In genomic region chr11:68902047-68902364, GRCm38 (mm10) we compare ENCODE assay signal across 9 mouse cellular contexts. TPM values are rescaled to one million over a fixed set of nuclear protein-coding genes. Genes with fewer than 3 reads are reported as not detected.
DNase-seq lines count a peak whose midpoint lies in the region; ATAC-seq and TF ChIP-seq lines count a peak whose summit lies in the region.
"Had no signal": no experiment of that assay in that cellular context is flagged by ENCODE, and none has a peak within 500 bp of the region (broad histone marks: within the 10 kb centered on the region; RNA-seq: fewer than 3 reads in every experiment).

No protein-coding gene starts in this region.

- H3K4me2 ChIP-seq in lung, embryonic 14.5 days: peak overlapping the region; percentile 79
- peak overlapping the region; percentile 58 for H3K4me2 ChIP-seq in embryonic facial prominence, embryonic 14.5 days (ENCODE audit: low read depth, low read length)
- peak overlapping the region; percentile 68 for H3K4me2 ChIP-seq in intestine, embryonic 16.5 days (ENCODE audit: low read depth, low read length)
- peak overlapping the region; percentile 69 for H3K4me2 ChIP-seq in neural tube, embryonic 13.5 days

- H3K9ac ChIP-seq in lung, embryonic 14.5 days: peak overlapping the region; percentile 99
- H3K9ac ChIP-seq in embryonic facial prominence, embryonic 14.5 days (ENCODE audit: low read depth, low read length): peak overlapping the region; percentile 99
- peak overlapping the region; percentile 90 for H3K9ac ChIP-seq in intestine, embryonic 16.5 days (ENCODE audit: low read depth, low read length)
- peak overlapping the region; percentile 95 for H3K9ac ChIP-seq in neural tube, embryonic 13.5 days

- WGBS in lung, embryonic 14.5 days: under 1% methylated on average over 10 of the region's 10 CpGs
- 0% methylated on average over 10 of the region's 10 CpGs for WGBS in embryonic facial prominence, embryonic 14.5 days
- 0% methylated on average over 10 of the region's 10 CpGs for WGBS in intestine, embryonic 16.5 days
- WGBS in neural tube, embryonic 13.5 days: 4% methylated on average over 10 of the region's 10 CpGs

- peak overlapping the region; percentile 88 for H3K27ac ChIP-seq in lung, embryonic 14.5 days (ENCODE audit: low read depth)
- H3K27ac ChIP-seq in embryonic facial prominence, embryonic 14.5 days (replicated peaks; ENCODE audit: low read depth, low read length): peak overlapping the region; percentile 92
- H3K27ac ChIP-seq in intestine, embryonic 16.5 days (ENCODE audit: low read length): peak overlapping the region; percentile 89
- H3K27ac ChIP-seq in neural tube, embryonic 13.5 days (replicated peaks): peak overlapping the region; percentile 94

- peaks cover 46% of the 10 kb centered on the region for H3K36me3 ChIP-seq in lung, embryonic 14.5 days (ENCODE audit: insufficient read depth)
- H3K36me3 ChIP-seq in embryonic facial prominence, embryonic 14.5 days (ENCODE audit: control insufficient read depth, insufficient read depth, low read length): peaks cover 38% of the 10 kb centered on the region
- H3K36me3 ChIP-seq in intestine, embryonic 16.5 days (ENCODE audit: control insufficient read depth, insufficient read depth, low read length): peaks cover 26% of the 10 kb centered on the region
- H3K36me3 ChIP-seq in neural tube, embryonic 13.5 days: peaks cover 44% of the 10 kb centered on the region

- no peak for DNase-seq in lung, embryonic 14.5 days
- DNase-seq in lung, postnatal 25 days (ENCODE audit: low spot score): no peak
- DNase-seq in embryonic facial prominence, embryonic 14.5 days (ENCODE audit: low spot score): no peak
- DNase-seq in urinary bladder, postnatal 36 days (ENCODE audit: low spot score in 2 of 2): no peak
- no peak for DNase-seq in left cerebral cortex, adult 11 months (ENCODE audit: low spot score)
- DNase-seq in adrenal gland, postnatal 4 days (ENCODE audit: low spot score in 2 of 2): no peak

- H3K4me3 ChIP-seq in lung, embryonic 14.5 days (ENCODE audit: low read depth, low read length): peak overlapping the region; percentile 96
- H3K4me3 ChIP-seq in embryonic facial prominence, embryonic 14.5 days (ENCODE audit: low read depth, low read length): peak overlapping the region; percentile 58
- H3K4me3 ChIP-seq in intestine, embryonic 16.5 days (ENCODE audit: low read length): peak overlapping the region; percentile 75
- H3K4me3 ChIP-seq in neural tube, embryonic 13.5 days: peak overlapping the region; percentile 72

- TF ChIP-seq CTCF in lung, embryonic 14.5 days (IDR thresholded peaks at IDR 0.05; ENCODE audit: low read depth): no peak

- no peaks in the 10 kb centered on the region for H3K9me3 ChIP-seq in lung, embryonic 14.5 days (ENCODE audit: low read depth, low read length)
- no peaks in the 10 kb centered on the region for H3K9me3 ChIP-seq in embryonic facial prominence, embryonic 14.5 days (ENCODE audit: control insufficient read depth, low read length)
- no peaks in the 10 kb centered on the region for H3K9me3 ChIP-seq in intestine, embryonic 16.5 days (ENCODE audit: control insufficient read depth, low read length)
- no peaks in the 10 kb centered on the region for H3K9me3 ChIP-seq in neural tube, embryonic 13.5 days

- peaks cover 3% of the 10 kb centered on the region; the same call in 1 of the 2 replicates for H3K4me1 ChIP-seq in lung, embryonic 14.5 days (ENCODE audit: insufficient read depth)
- no peaks in the 10 kb centered on the region; the same call in 1 of the 2 replicates for H3K4me1 ChIP-seq in embryonic facial prominence, embryonic 14.5 days (ENCODE audit: control insufficient read depth, insufficient read depth, low read length)
- peaks cover 4% of the 10 kb centered on the region; the same call in 1 of the 2 replicates for H3K4me1 ChIP-seq in intestine, embryonic 16.5 days (ENCODE audit: control insufficient read depth, insufficient read depth, low read length)
- H3K4me1 ChIP-seq in neural tube, embryonic 13.5 days (replicated peaks): peaks cover 15% of the 10 kb centered on the region

- no peaks in the 10 kb centered on the region for H3K27me3 ChIP-seq in lung, embryonic 14.5 days (ENCODE audit: insufficient read depth, low read length)
- no peaks in the 10 kb centered on the region for H3K27me3 ChIP-seq in embryonic facial prominence, embryonic 14.5 days (replicated peaks; ENCODE audit: control insufficient read depth, insufficient read depth, low read length)
- H3K27me3 ChIP-seq in intestine, embryonic 16.5 days (replicated peaks; ENCODE audit: control insufficient read depth, insufficient read depth, low read length): no peaks in the 10 kb centered on the region
- H3K27me3 ChIP-seq in neural tube, embryonic 13.5 days: peaks cover 10% of the 10 kb centered on the region; the same call in 1 of the 2 replicates

- ATAC-seq in lung, embryonic 14.5 days (ENCODE audit: insufficient read depth): no peak
- ATAC-seq in embryonic facial prominence, embryonic 14.5 days (ENCODE audit: low read depth): no peak
- ATAC-seq in intestine, embryonic 16.5 days: no peak
- no peak for ATAC-seq in neural tube, embryonic 13.5 days (ENCODE audit: low read depth)

RNA-seq across cellular contexts. Expression of gene Rpl26, which starts 0.6 kb away (rescaled TPM):
- polyA plus RNA-seq in lung, embryonic 14.5 days (2014; fragmentation: Nextera tagmentation; extraction: Ambion mirVana): 1,103 and 1,167 TPM in 2 replicates
- polyA plus RNA-seq in embryonic facial prominence, embryonic 14.5 days (2014; fragmentation: Nextera tagmentation; extraction: Ambion mirVana): 1,088 and 1,233 TPM in 2 replicates
- 784 and 889 TPM in 2 replicates for polyA plus RNA-seq in intestine, embryonic 16.5 days (2015; fragmentation: Nextera tagmentation; extraction: Ambion mirVana)
- 743 and 760 TPM in 2 replicates for polyA plus RNA-seq in neural tube, embryonic 13.5 days (2015; fragmentation: Nextera tagmentation; extraction: Ambion mirVana)
- total RNA-seq in adrenal gland, postnatal 4 days (2021): 1,000 to 10,000 TPM; 1,502 to 1,552 TPM

RNA-seq across cellular contexts. Expression of gene Rnf222, which starts 13.7 kb away (rescaled TPM):
- polyA plus RNA-seq in lung, embryonic 14.5 days (2014; fragmentation: Nextera tagmentation; extraction: Ambion mirVana): 0.07 and 0.11 TPM in 2 replicates
- polyA plus RNA-seq in embryonic facial prominence, embryonic 14.5 days (2014; fragmentation: Nextera tagmentation; extraction: Ambion mirVana): 0.17 and 0.45 TPM in 2 replicates
- polyA plus RNA-seq in intestine, embryonic 16.5 days (2015; fragmentation: Nextera tagmentation; extraction: Ambion mirVana): 0.34 and 0.54 TPM in 2 replicates
- polyA plus RNA-seq in neural tube, embryonic 13.5 days (2015; fragmentation: Nextera tagmentation; extraction: Ambion mirVana): not detected in 2 replicates
- total RNA-seq in adrenal gland, postnatal 4 days (2021): under 1 TPM; 0.17 to 0.20 TPM
- total RNA-seq: layer of hippocampus, postnatal 14 days had no signal

RNA-seq across cellular contexts. Expression of gene Odf4, which starts 24.9 kb away (rescaled TPM):
- polyA plus RNA-seq in lung, embryonic 14.5 days (2014; fragmentation: Nextera tagmentation; extraction: Ambion mirVana): not detected in 2 replicates
- polyA plus RNA-seq in embryonic facial prominence, embryonic 14.5 days (2014; fragmentation: Nextera tagmentation; extraction: Ambion mirVana): not detected in 2 replicates
- not detected in 2 replicates for polyA plus RNA-seq in intestine, embryonic 16.5 days (2015; fragmentation: Nextera tagmentation; extraction: Ambion mirVana)
- 0.40 TPM in 1 of 2 replicates, not detected in the other for polyA plus RNA-seq in neural tube, embryonic 13.5 days (2015; fragmentation: Nextera tagmentation; extraction: Ambion mirVana)
- total RNA-seq in adrenal gland, postnatal 4 days (2021): 1 to 10 TPM; 1.5 TPM

RNA-seq across cellular contexts. Expression of gene Ndel1, which starts 30.3 kb away (rescaled TPM):
- 63.1 and 67.6 TPM in 2 replicates for polyA plus RNA-seq in lung, embryonic 14.5 days (2014; fragmentation: Nextera tagmentation; extraction: Ambion mirVana)
- 90.0 and 95.4 TPM in 2 replicates for polyA plus RNA-seq in embryonic facial prominence, embryonic 14.5 days (2014; fragmentation: Nextera tagmentation; extraction: Ambion mirVana)
- 70.4 and 73.6 TPM in 2 replicates for polyA plus RNA-seq in intestine, embryonic 16.5 days (2015; fragmentation: Nextera tagmentation; extraction: Ambion mirVana)
- polyA plus RNA-seq in neural tube, embryonic 13.5 days (2015; fragmentation: Nextera tagmentation; extraction: Ambion mirVana): 96.9 and 97.7 TPM in 2 replicates
- 10 to 100 TPM; 59.1 to 61.4 TPM for total RNA-seq in adrenal gland, postnatal 4 days (2021)

RNA-seq across cellular contexts. Expression of gene Arhgef15, which starts 55.3 kb away (rescaled TPM):
- 21.6 and 23.9 TPM in 2 replicates for polyA plus RNA-seq in lung, embryonic 14.5 days (2014; fragmentation: Nextera tagmentation; extraction: Ambion mirVana)
- 7.3 and 8.9 TPM in 2 replicates for polyA plus RNA-seq in embryonic facial prominence, embryonic 14.5 days (2014; fragmentation: Nextera tagmentation; extraction: Ambion mirVana)
- 8.3 and 9.0 TPM in 2 replicates for polyA plus RNA-seq in intestine, embryonic 16.5 days (2015; fragmentation: Nextera tagmentation; extraction: Ambion mirVana)
- polyA plus RNA-seq in neural tube, embryonic 13.5 days (2015; fragmentation: Nextera tagmentation; extraction: Ambion mirVana): 14.4 and 14.8 TPM in 2 replicates
- 10 to 100 TPM; 28.6 to 29.5 TPM for total RNA-seq in adrenal gland, postnatal 4 days (2021)
